Mouse (Mus musculus): ENCODE measurements around the gene 9130409I23Rik. TPM values are rescaled to one million over a fixed set of nuclear protein-coding genes. Genes with fewer than 3 reads are reported as not detected.
A peak's percentile ranks its signal among the peaks of the same experiment; 100 is the strongest.

9130409I23Rik gene
- polyA plus RNA-seq, 1 experiment from 2014 or later = not detected

GRCm38 (mm10) chr1:181011601-181012000, 39.4 kb upstream of the 9130409I23Rik start:
- Histone ChIP-seq H3K9me3 (ENCODE audit: control insufficient read depth, low read length) (no peaks in the 10 kb centered on the region), H3K9ac (no peak overlapping the region), H3K27ac (no peak overlapping the region), H3K27me3 (ENCODE audit: control insufficient read depth, insufficient read depth, low read length) (no peaks in the 10 kb centered on the region), H3K4me2 (replicated peaks) (no peak overlapping the region), H3K4me1 (replicated peaks; ENCODE audit: control insufficient read depth, insufficient read depth, low read length) (0 out of 2 replicates have a peak, but pooled peaks cover 5% of the 10 kb centered on the region), H3K4me3 (replicated peaks; ENCODE audit: low read length) (no peak overlapping the region), H3K36me3 (replicated peaks; ENCODE audit: control insufficient read depth, insufficient read depth) (no peaks in the 10 kb centered on the region)
- WGBS = 66% methylated on average over 5 of the region's 5 CpGs
- DNase-seq (ENCODE audit: low spot score) (no peak), ATAC-seq (ENCODE audit: low FRiP score) (no peak)

DNA sequence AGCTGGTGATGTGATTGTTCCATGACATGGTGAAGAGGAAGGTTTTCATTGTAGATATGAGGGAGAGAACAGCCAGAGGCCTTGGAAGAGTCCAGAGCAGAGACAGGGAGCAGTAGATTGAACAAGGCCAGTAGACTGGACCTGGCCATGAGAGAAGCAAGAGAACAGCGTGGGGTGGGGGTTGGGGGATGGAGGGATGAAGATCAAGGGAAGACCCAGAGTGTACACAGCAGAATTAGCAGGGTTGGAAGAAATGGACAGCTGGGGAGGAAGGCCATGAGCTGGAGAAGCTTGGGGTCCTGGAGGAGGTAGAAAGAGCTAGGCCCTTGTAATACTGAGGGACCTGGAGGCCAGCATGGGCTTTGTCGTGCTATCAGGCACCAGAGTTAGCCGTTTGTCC, 38.6 kb upstream of the 9130409I23Rik start:
- 83% methylated on average over 3 of the region's 3 CpGs for WGBS
- Histone ChIP-seq H3K4me1 (replicated peaks; ENCODE audit: control insufficient read depth, insufficient read depth, low read length) (0 out of 2 replicates have a peak, but pooled peaks cover 5% of the 10 kb centered on the region), H3K4me3 (replicated peaks; ENCODE audit: low read length) (no peak overlapping the region), H3K4me2 (replicated peaks) (no peak overlapping the region), H3K9me3 (ENCODE audit: control insufficient read depth, low read length) (no peaks in the 10 kb centered on the region), H3K36me3 (replicated peaks; ENCODE audit: control insufficient read depth, insufficient read depth) (no peaks in the 10 kb centered on the region), H3K27ac (no peak overlapping the region), H3K27me3 (ENCODE audit: control insufficient read depth, insufficient read depth, low read length) (no peaks in the 10 kb centered on the region), H3K9ac (no peak overlapping the region)
- ATAC-seq (ENCODE audit: low FRiP score) (no peak), DNase-seq (ENCODE audit: low spot score) (no peak)

GRCm38 (mm10) chr1:181013446-181013845, 37.6 kb upstream of the 9130409I23Rik start:
- Histone ChIP-seq H3K9ac (no peak overlapping the region), H3K27me3 (ENCODE audit: control insufficient read depth, insufficient read depth, low read length) (no peaks in the 10 kb centered on the region), H3K27ac (no peak overlapping the region), H3K4me2 (replicated peaks) (no peak overlapping the region), H3K4me3 (replicated peaks; ENCODE audit: low read length) (no peak overlapping the region), H3K36me3 (replicated peaks; ENCODE audit: control insufficient read depth, insufficient read depth) (no peaks in the 10 kb centered on the region), H3K4me1 (replicated peaks; ENCODE audit: control insufficient read depth, insufficient read depth, low read length) (0 out of 2 replicates have a peak, but pooled peaks cover 5% of the 10 kb centered on the region), H3K9me3 (ENCODE audit: control insufficient read depth, low read length) (no peaks in the 10 kb centered on the region)
- no peak for ATAC-seq (ENCODE audit: low FRiP score)
- no peak for DNase-seq (ENCODE audit: low spot score)
- 85% methylated on average over 6 of the region's 6 CpGs for WGBS

GRCm38 (mm10) chr1:181014731-181015500, 36.1 kb upstream of the 9130409I23Rik start:
- Histone ChIP-seq H3K27ac (no peak overlapping the region), H3K27me3 (ENCODE audit: control insufficient read depth, insufficient read depth, low read length) (no peaks in the 10 kb centered on the region), H3K9me3 (ENCODE audit: control insufficient read depth, low read length) (no peaks in the 10 kb centered on the region), H3K9ac (no peak overlapping the region), H3K4me3 (replicated peaks; ENCODE audit: low read length) (no peak overlapping the region), H3K4me1 (replicated peaks; ENCODE audit: control insufficient read depth, insufficient read depth, low read length) (0 out of 2 replicates have a peak, but pooled peaks cover 5% of the 10 kb centered on the region), H3K4me2 (replicated peaks) (no peak overlapping the region), H3K36me3 (replicated peaks; ENCODE audit: control insufficient read depth, insufficient read depth) (no peaks in the 10 kb centered on the region)
- DNase-seq (ENCODE audit: low spot score) (no peak), ATAC-seq (ENCODE audit: low FRiP score) (no peak)
- 68% methylated on average over 6 of the region's 6 CpGs for WGBS

DNA sequence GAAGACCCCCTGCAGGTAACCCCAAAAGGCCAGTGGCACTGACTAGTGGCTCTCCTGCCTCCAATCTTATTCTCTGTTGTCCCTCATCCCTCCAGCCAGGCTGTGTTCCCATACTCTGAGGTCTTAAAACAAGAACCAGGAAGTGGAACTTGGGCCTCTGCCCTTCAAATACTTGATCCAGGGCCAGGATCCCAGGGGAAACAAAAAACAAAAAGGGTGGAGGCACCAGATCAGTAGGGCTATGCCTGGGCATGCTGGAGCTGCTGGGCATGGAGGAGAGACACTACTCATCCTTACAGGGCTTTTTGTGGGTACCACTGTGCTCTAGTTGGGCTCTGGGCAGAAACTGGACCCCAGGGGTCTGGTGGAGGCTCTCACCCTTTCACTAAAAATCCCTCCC, 35.5 kb upstream of the 9130409I23Rik start:
- Histone ChIP-seq H3K4me1 (replicated peaks; ENCODE audit: control insufficient read depth, insufficient read depth, low read length) (0 out of 2 replicates have a peak, but pooled peaks cover 5% of the 10 kb centered on the region), H3K27ac (no peak overlapping the region), H3K9me3 (ENCODE audit: control insufficient read depth, low read length) (no peaks in the 10 kb centered on the region), H3K4me2 (replicated peaks) (no peak overlapping the region), H3K36me3 (replicated peaks; ENCODE audit: control insufficient read depth, insufficient read depth) (no peaks in the 10 kb centered on the region), H3K9ac (no peak overlapping the region), H3K27me3 (ENCODE audit: control insufficient read depth, insufficient read depth, low read length) (no peaks in the 10 kb centered on the region), H3K4me3 (replicated peaks; ENCODE audit: low read length) (no peak overlapping the region)
- ATAC-seq (ENCODE audit: low FRiP score) = no peak
- no peak for DNase-seq (ENCODE audit: low spot score)

DNA sequence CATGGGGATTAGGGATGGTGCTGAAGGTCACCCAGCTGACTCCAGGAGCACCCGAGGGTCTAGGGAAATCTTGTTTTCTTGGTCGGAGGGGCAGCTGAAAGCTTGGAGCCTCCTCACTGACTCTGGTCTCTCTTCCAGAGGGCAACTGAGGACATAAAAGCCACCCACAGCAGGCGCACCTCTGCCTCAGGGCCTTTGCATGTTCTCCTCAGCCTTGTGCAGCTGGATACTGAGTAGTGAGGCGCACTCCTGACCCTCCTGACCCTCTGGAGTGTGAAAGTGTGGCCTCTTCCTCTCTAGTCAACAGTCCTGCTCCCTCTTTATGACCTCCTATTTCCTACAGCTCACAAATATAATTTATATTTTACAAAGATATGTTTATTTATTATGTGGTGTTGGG, 35.0 kb upstream of the 9130409I23Rik start:
- ATAC-seq (ENCODE audit: low FRiP score) = no peak
- peak overlapping the region; percentile 42; the same call in 1 of the 2 replicates for H3K4me3 ChIP-seq (replicated peaks; ENCODE audit: low read length)
- H3K9ac ChIP-seq = no peak overlapping the region
- no peaks in the 10 kb centered on the region for H3K27me3 ChIP-seq (ENCODE audit: control insufficient read depth, insufficient read depth, low read length)
- H3K4me2 ChIP-seq (replicated peaks) = peak overlapping the region; percentile 79
- H3K9me3 ChIP-seq (ENCODE audit: control insufficient read depth, low read length) = no peaks in the 10 kb centered on the region
- H3K27ac ChIP-seq = no peak overlapping the region
- H3K36me3 ChIP-seq (replicated peaks; ENCODE audit: control insufficient read depth, insufficient read depth) = no peaks in the 10 kb centered on the region
- H3K4me1 ChIP-seq (replicated peaks; ENCODE audit: control insufficient read depth, insufficient read depth, low read length) = 0 out of 2 replicates have a peak, but pooled peaks cover 5% of the 10 kb centered on the region
- 81% methylated on average over 4 of the region's 4 CpGs for WGBS
- DNase-seq (ENCODE audit: low spot score) = no peak

- Histone ChIP-seq H3K4me3 (replicated peaks; ENCODE audit: low read length) (peak overlapping the region; percentile 42), H3K9ac (peak overlapping the region; percentile 52), H3K4me2 (replicated peaks) (peak overlapping the region; percentile 79), H3K36me3 (replicated peaks; ENCODE audit: control insufficient read depth, insufficient read depth) (no peaks in the 10 kb centered on the region), H3K4me1 (replicated peaks; ENCODE audit: control insufficient read depth, insufficient read depth, low read length) (0 out of 2 replicates have a peak, but pooled peaks cover 5% of the 10 kb centered on the region), H3K9me3 (ENCODE audit: control insufficient read depth, low read length) (no peaks in the 10 kb centered on the region), H3K27me3 (ENCODE audit: control insufficient read depth, insufficient read depth, low read length) (no peaks in the 10 kb centered on the region), H3K27ac (no peak overlapping the region)
- 4% methylated on average over 21 of the region's 21 CpGs for WGBS
- DNase-seq (ENCODE audit: low spot score) = peak; percentile 64
- ATAC-seq (ENCODE audit: low FRiP score) = peak; percentile 75
These were observed 34.4 kb upstream of the 9130409I23Rik start for GRCm38 (mm10) chr1:181016532-181017131.

- DNase-seq (ENCODE audit: low spot score) (peak; percentile 67), ATAC-seq (ENCODE audit: low FRiP score) (peak; percentile 82)
- peak overlapping the region; percentile 42 for H3K4me3 ChIP-seq (replicated peaks; ENCODE audit: low read length)
- H3K9me3 ChIP-seq (ENCODE audit: control insufficient read depth, low read length) = no peaks in the 10 kb centered on the region
- peak overlapping the region; percentile 52 for H3K9ac ChIP-seq
- under 1% methylated on average over 22 of the region's 22 CpGs for WGBS
- peak overlapping the region; percentile 79 for H3K4me2 ChIP-seq (replicated peaks)
- H3K27me3 ChIP-seq (ENCODE audit: control insufficient read depth, insufficient read depth, low read length) = no peaks in the 10 kb centered on the region
- 0 out of 2 replicates have a peak, but pooled peaks cover 5% of the 10 kb centered on the region for H3K4me1 ChIP-seq (replicated peaks; ENCODE audit: control insufficient read depth, insufficient read depth, low read length)
- no peaks in the 10 kb centered on the region for H3K36me3 ChIP-seq (replicated peaks; ENCODE audit: control insufficient read depth, insufficient read depth)
- H3K27ac ChIP-seq = no peak overlapping the region
These were observed 33.8 kb upstream of the 9130409I23Rik start for GRCm38 (mm10) chr1:181017212-181017711.

GRCm38 (mm10) chr1:181017890-181018420, 33.1 kb upstream of the 9130409I23Rik start:
- H3K9ac ChIP-seq = no peak overlapping the region
- H3K4me2 ChIP-seq (replicated peaks) = peak overlapping the region; percentile 79; the same call in 1 of the 2 replicates
- no peaks in the 10 kb centered on the region for H3K27me3 ChIP-seq (ENCODE audit: control insufficient read depth, insufficient read depth, low read length)
- H3K27ac ChIP-seq = no peak overlapping the region
- 0 out of 2 replicates have a peak, but pooled peaks cover 5% of the 10 kb centered on the region for H3K4me1 ChIP-seq (replicated peaks; ENCODE audit: control insufficient read depth, insufficient read depth, low read length)
- no peak overlapping the region for H3K4me3 ChIP-seq (replicated peaks; ENCODE audit: low read length)
- H3K36me3 ChIP-seq (replicated peaks; ENCODE audit: control insufficient read depth, insufficient read depth) = no peaks in the 10 kb centered on the region
- 77% methylated on average over 13 of the region's 13 CpGs for WGBS
- no peaks in the 10 kb centered on the region for H3K9me3 ChIP-seq (ENCODE audit: control insufficient read depth, low read length)
- ATAC-seq (ENCODE audit: low FRiP score) (no peak), DNase-seq (ENCODE audit: low spot score) (no peak)
